Mouse (Mus musculus) midbrain, embryonic 12.5 days (tissue): Measurements from ENCODE around the gene Il1r1. TPM values are rescaled to one million over a fixed set of nuclear protein-coding genes. Genes with fewer than 3 reads are reported as not detected.
A peak's percentile ranks its signal among the peaks of the same experiment; 100 is the strongest.

ENCODE experiments used
- ATAC-seq: fragments of 200-750 bp; cut with Nextera tagmentation; 2 replicates; pipeline ENCODE4 v1.8.0; 2017; ENCODE audit warnings: low read depth, moderate TSS enrichment, moderate library complexity; ENCODE audit not compliant: low FRiP score
- H3K27ac ChIP-seq: fragments of 300-500 bp; sonication (generic); replicated peaks from 2 replicates; pipeline ENCODE4 v1.5.1; 2016; ENCODE audit warnings: mild to moderate bottlenecking
- H3K27me3 ChIP-seq: fragments of 300-500 bp; sonication (generic); 2 replicates; pipeline ENCODE4 v1.6.1; 2016; ENCODE audit warnings: mild to moderate bottlenecking
- H3K36me3 ChIP-seq: fragments of 300-500 bp; sonication (generic); 2 replicates; pipeline ENCODE4 v1.6.1; 2016
- H3K4me1 ChIP-seq: fragments of 300-500 bp; sonication (generic); 2 replicates; pipeline ENCODE4 v1.6.1; 2016
- H3K4me2 ChIP-seq: fragments of 300-500 bp; sonication (generic); replicated peaks from 2 replicates; pipeline ENCODE4 v1.6.1; 2016; ENCODE audit warnings: mild to moderate bottlenecking, moderate library complexity
- H3K4me3 ChIP-seq: fragments of 300-500 bp; sonication (generic); 2 replicates; pipeline ENCODE4 v1.5.1; 2016; ENCODE audit warnings: mild to moderate bottlenecking
- H3K9ac ChIP-seq: fragments of 300-500 bp; sonication (generic); replicated peaks from 2 replicates; pipeline ENCODE4 v1.6.1; 2016; ENCODE audit warnings: mild to moderate bottlenecking, moderate library complexity
- H3K9me3 ChIP-seq: fragments of 300-500 bp; sonication (generic); 2 replicates; pipeline ENCODE4 v1.6.1; 2016; ENCODE audit warnings: mild to moderate bottlenecking
- WGBS: fragments of 180-500 bp; shearing (Covaris S2); methylation state at CpG from one replicate; pipeline ENCODE4 v1.1.7; 2016; 5-methylcytosine and 5-hydroxymethylcytosine counted together
- polyA plus RNA-seq: library from polyadenylated mRNA; unstranded; fragments of >200 nt; fragmentation: Nextera tagmentation; extraction: Ambion mirVana; gene quantifications from 2 replicates; pipeline ENCODE4 v1.2.1, GENCODE M21; 2016

The Il1r1 gene
- polyA plus RNA-seq, 1 experiment from 2014 or later = 1.9 TPM

- Histone ChIP-seq H3K9ac (no peak overlapping the region), H3K4me3 (no peak overlapping the region), H3K27me3 (peaks cover 12% of the 10 kb centered on the region; the same call in 1 of the 2 replicates), H3K27ac (no peak overlapping the region), H3K4me1 (peaks cover 9% of the 10 kb centered on the region), H3K9me3 (no peaks in the 10 kb centered on the region), H3K36me3 (no peaks in the 10 kb centered on the region), H3K4me2 (no peak overlapping the region)
- ATAC-seq = no peak
- 85% methylated on average over 9 of the region's 9 CpGs for WGBS
These were observed 37.7 kb downstream of the Il1r1 start for GRCm38 (mm10) chr1:40262441-40263121.

GRCm38 (mm10) chr1:40263122-40263498 lies 38.2 kb downstream of the Il1r1 start:
- H3K4me3 ChIP-seq = no peak overlapping the region
- H3K4me2 ChIP-seq = no peak overlapping the region
- H3K9me3 ChIP-seq = no peaks in the 10 kb centered on the region
- no peak overlapping the region for H3K9ac ChIP-seq
- no peak for ATAC-seq
- peaks cover 9% of the 10 kb centered on the region for H3K4me1 ChIP-seq
- H3K27me3 ChIP-seq = peaks cover 12% of the 10 kb centered on the region; the same call in 1 of the 2 replicates
- WGBS = 80% methylated on average over 7 of the region's 7 CpGs
- H3K27ac ChIP-seq = no peak overlapping the region
- no peaks in the 10 kb centered on the region for H3K36me3 ChIP-seq

- WGBS = 91% methylated on average over 8 of the region's 8 CpGs
- Histone ChIP-seq H3K4me1 (peaks cover 9% of the 10 kb centered on the region), H3K4me2 (no peak overlapping the region)
These were observed 38.8 kb downstream of the Il1r1 start for GRCm38 (mm10) chr1:40263679-40264078.

GRCm38 (mm10) chr1:40265301-40265835 lies 40.5 kb downstream of the Il1r1 start:
- Histone ChIP-seq H3K36me3 (no peaks in the 10 kb centered on the region), H3K27me3 (peaks cover 12% of the 10 kb centered on the region; the same call in 1 of the 2 replicates), H3K4me2 (no peak overlapping the region), H3K27ac (no peak overlapping the region), H3K9me3 (no peaks in the 10 kb centered on the region), H3K4me3 (no peak overlapping the region), H3K4me1 (peaks cover 9% of the 10 kb centered on the region), H3K9ac (no peak overlapping the region)
- no peak for ATAC-seq
- WGBS = 90% methylated on average over 6 of the region's 6 CpGs

More at GRCm38 (mm10) chr1:40263679-40264078, 38.8 kb downstream of the Il1r1 start:
- Histone ChIP-seq H3K36me3 (no peaks in the 10 kb centered on the region), H3K27ac (no peak overlapping the region), H3K27me3 (peaks cover 12% of the 10 kb centered on the region; the same call in 1 of the 2 replicates), H3K9me3 (no peaks in the 10 kb centered on the region), H3K9ac (no peak overlapping the region), H3K4me3 (no peak overlapping the region)
- ATAC-seq = no peak

GRCm38 (mm10) chr1:40266431-40267260 lies 41.8 kb downstream of the Il1r1 start:
- Histone ChIP-seq H3K4me1 (peaks cover 9% of the 10 kb centered on the region), H3K9me3 (no peaks in the 10 kb centered on the region), H3K4me3 (peak overlapping the region; percentile 43), H3K27me3 (peaks cover 12% of the 10 kb centered on the region; the same call in 1 of the 2 replicates), H3K4me2 (peak overlapping the region; percentile 81), H3K9ac (peak overlapping the region; percentile 54), H3K36me3 (no peaks in the 10 kb centered on the region), H3K27ac (no peak overlapping the region)
- ATAC-seq = peak; percentile 90
- 3% methylated on average over 36 of the region's 36 CpGs for WGBS

- 88% methylated on average over 6 of the region's 6 CpGs for WGBS
These were observed 43.0 kb downstream of the Il1r1 start for GRCm38 (mm10) chr1:40267846-40268245.

GRCm38 (mm10) chr1:40268536-40268935 lies 43.7 kb downstream of the Il1r1 start:
- H3K4me1 ChIP-seq = peaks cover 9% of the 10 kb centered on the region
- H3K36me3 ChIP-seq = no peaks in the 10 kb centered on the region
- ATAC-seq = no peak
- no peak overlapping the region for H3K4me3 ChIP-seq
- no peak overlapping the region for H3K4me2 ChIP-seq
- no peaks in the 10 kb centered on the region for H3K9me3 ChIP-seq
- 89% methylated on average over 6 of the region's 6 CpGs for whole genome bisulfite sequencing
- H3K27ac ChIP-seq = no peak overlapping the region
- no peak overlapping the region for H3K9ac ChIP-seq
- H3K27me3 ChIP-seq = peaks cover 12% of the 10 kb centered on the region; the same call in 1 of the 2 replicates

More at GRCm38 (mm10) chr1:40267846-40268245, 43.0 kb downstream of the Il1r1 start:
- Histone ChIP-seq H3K36me3 (no peaks in the 10 kb centered on the region), H3K4me2 (no peak overlapping the region), H3K9ac (no peak overlapping the region), H3K27ac (no peak overlapping the region), H3K4me3 (no peak overlapping the region), H3K27me3 (peaks cover 12% of the 10 kb centered on the region; the same call in 1 of the 2 replicates), H3K9me3 (no peaks in the 10 kb centered on the region), H3K4me1 (peaks cover 9% of the 10 kb centered on the region)
- no peak for ATAC-seq

- Histone ChIP-seq H3K4me1 (peaks cover 9% of the 10 kb centered on the region), H3K36me3 (no peaks in the 10 kb centered on the region), H3K4me2 (no peak overlapping the region), H3K9ac (no peak overlapping the region), H3K9me3 (no peaks in the 10 kb centered on the region), H3K27ac (no peak overlapping the region), H3K27me3 (peaks cover 12% of the 10 kb centered on the region; the same call in 1 of the 2 replicates), H3K4me3 (no peak overlapping the region)
- 89% methylated on average over 12 of the region's 12 CpGs for WGBS
- ATAC-seq = no peak
These were observed 45.5 kb downstream of the Il1r1 start for GRCm38 (mm10) chr1:40270415-40270814.

GRCm38 (mm10) chr1:40271052-40271451 lies 46.2 kb downstream of the Il1r1 start:
- Histone ChIP-seq H3K4me1 (peaks cover 9% of the 10 kb centered on the region), H3K27ac (no peak overlapping the region), H3K36me3 (no peaks in the 10 kb centered on the region), H3K9me3 (no peaks in the 10 kb centered on the region), H3K27me3 (peaks cover 12% of the 10 kb centered on the region; the same call in 1 of the 2 replicates), H3K9ac (no peak overlapping the region), H3K4me2 (no peak overlapping the region), H3K4me3 (no peak overlapping the region)
- 87% methylated on average over 4 of the region's 4 CpGs for WGBS
- no peak for ATAC-seq

GRCm38 (mm10) chr1:40271486-40272055 lies 46.7 kb downstream of the Il1r1 start:
- H3K9me3 ChIP-seq = no peaks in the 10 kb centered on the region
- 94% methylated on average over 10 of the region's 10 CpGs for WGBS
- H3K36me3 ChIP-seq = no peaks in the 10 kb centered on the region
- peaks cover 4% of the 10 kb centered on the region for H3K4me1 ChIP-seq
- no peak for ATAC-seq
- H3K4me3 ChIP-seq = no peak overlapping the region
- H3K27ac ChIP-seq = no peak overlapping the region
- no peak overlapping the region for H3K9ac ChIP-seq
- H3K27me3 ChIP-seq = peaks cover 10% of the 10 kb centered on the region; the same call in 1 of the 2 replicates
- no peak overlapping the region for H3K4me2 ChIP-seq

- H3K9me3 ChIP-seq = no peaks in the 10 kb centered on the region
- no peak overlapping the region for H3K27ac ChIP-seq
- no peaks in the 10 kb centered on the region for H3K36me3 ChIP-seq
- H3K27me3 ChIP-seq = 0 out of 2 replicates have a peak, but pooled peaks cover 3% of the 10 kb centered on the region
- no peak for ATAC-seq
- H3K4me2 ChIP-seq = no peak overlapping the region
- no peak overlapping the region for H3K4me3 ChIP-seq
- no peak overlapping the region for H3K9ac ChIP-seq
- no peaks in the 10 kb centered on the region for H3K4me1 ChIP-seq
- 83% methylated on average over 3 of the region's 3 CpGs for WGBS
These were observed 47.3 kb downstream of the Il1r1 start for GRCm38 (mm10) chr1:40272204-40272603.
